Mouse (Mus musculus) heart, postnatal 0 days (tissue): ENCODE data around the gene Cry1.

Experiments
- CTCF ChIP-seq: IDR thresholded peaks from 2 replicates; pipeline ENCODE4 v1.5.1; 2016; ENCODE audit warnings: antibody characterized with exemption, control low read depth, low read depth
- EP300 ChIP-seq: IDR thresholded peaks from 2 replicates; pipeline ENCODE4 v1.6.1; 2016; ENCODE audit warnings: antibody characterized with exemption, low read depth

DNA sequence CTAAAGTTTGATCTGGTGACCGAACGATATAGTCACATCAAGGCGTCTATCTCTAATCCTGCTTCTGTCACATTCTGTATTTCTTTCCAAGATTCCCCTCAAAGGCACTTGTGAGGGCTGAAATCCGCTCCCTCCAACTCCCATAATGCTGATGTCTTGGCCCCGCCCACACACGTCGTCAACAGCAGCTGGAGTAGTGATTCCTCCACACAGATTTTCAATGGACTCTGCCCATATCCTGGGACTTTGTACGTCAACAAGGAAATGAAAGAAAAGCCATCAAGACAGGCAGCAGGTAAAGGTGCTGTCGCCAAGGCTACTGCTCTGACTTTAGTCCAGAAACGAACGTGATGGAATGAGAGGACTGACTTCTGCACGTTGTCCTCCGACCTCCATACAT lies 59.7 kb downstream of the Cry1 start:
- TF ChIP-seq CTCF: no peak
- no peak for TF ChIP-seq EP300
